Mouse (Mus musculus) spleen, adult 2 months (tissue): ENCODE data around the gene Mapk1ip1l. TPM values are rescaled to one million over a fixed set of nuclear protein-coding genes. Genes with fewer than 3 reads are reported as not detected.

Experiments
- DNase-seq, 2 experiments: peaks; one replicate each; pipeline versions ENCODE4 v3.0.0 to v3.0.0-alpha.2; 2012 to 2021; ENCODE audit warnings: low spot score in 2 of 2, low read depth in 1 of 2
- H3K27ac ChIP-seq: fragments of 200-500 bp; 2 replicates; pipeline ENCODE4 v1.5.1; 2012; ENCODE audit warnings: low read length, inconsistent platforms; ENCODE audit not compliant: insufficient read depth
- H3K27me3 ChIP-seq: fragments of 200-500 bp; 2 replicates; pipeline ENCODE4 v1.6.1; 2012; ENCODE audit warnings: mild to moderate bottlenecking, moderate library complexity, low read length, inconsistent platforms; ENCODE audit not compliant: control insufficient read depth, insufficient read depth
- H3K36me3 ChIP-seq: fragments of 200-500 bp; 2 replicates; pipeline ENCODE4 v1.6.1; 2012; ENCODE audit warnings: mild to moderate bottlenecking, low read length, inconsistent platforms; ENCODE audit not compliant: control insufficient read depth, insufficient read depth
- H3K4me1 ChIP-seq: fragments of 200-500 bp; 2 replicates; pipeline ENCODE4 v1.6.1; 2011; ENCODE audit warnings: inconsistent platforms; ENCODE audit not compliant: control insufficient read depth, insufficient read depth, insufficient read length
- H3K4me3 ChIP-seq: fragments of 200-500 bp; 2 replicates; pipeline ENCODE4 v1.5.1; 2011; ENCODE audit warnings: mild to moderate bottlenecking, inconsistent platforms; ENCODE audit not compliant: insufficient read depth, insufficient read length; ENCODE audit errors: extremely low read depth
- CTCF ChIP-seq: fragments of 200-500 bp; IDR thresholded peaks from 2 replicates; pipeline ENCODE4 v1.5.1; 2011; ENCODE audit warnings: mild to moderate bottlenecking, inconsistent platforms; ENCODE audit not compliant: insufficient read depth, insufficient read length, insufficient replicate concordance; ENCODE audit errors: extremely low read depth
- POLR2A ChIP-seq: fragments of 200-500 bp; IDR thresholded peaks from 2 replicates; pipeline ENCODE4 v1.6.1; 2011; ENCODE audit warnings: low read depth, low read length, inconsistent platforms
- WGBS: fragments of 180-500 bp; shearing (Covaris S2); methylation state at CpG from one replicate; pipeline ENCODE4 v1.1.7; 2018; 5-methylcytosine and 5-hydroxymethylcytosine counted together
- polyA plus RNA-seq: library from polyadenylated mRNA; depleted of rRNA; stranded (reverse); fragments of >200 nt; gene quantifications from 2 replicates; pipeline ENCODE4 v1.2.3, GENCODE M21; 2012

Mapk1ip1l gene
- polyA plus RNA-seq, 1 experiment = 40.4 TPM

DNA sequence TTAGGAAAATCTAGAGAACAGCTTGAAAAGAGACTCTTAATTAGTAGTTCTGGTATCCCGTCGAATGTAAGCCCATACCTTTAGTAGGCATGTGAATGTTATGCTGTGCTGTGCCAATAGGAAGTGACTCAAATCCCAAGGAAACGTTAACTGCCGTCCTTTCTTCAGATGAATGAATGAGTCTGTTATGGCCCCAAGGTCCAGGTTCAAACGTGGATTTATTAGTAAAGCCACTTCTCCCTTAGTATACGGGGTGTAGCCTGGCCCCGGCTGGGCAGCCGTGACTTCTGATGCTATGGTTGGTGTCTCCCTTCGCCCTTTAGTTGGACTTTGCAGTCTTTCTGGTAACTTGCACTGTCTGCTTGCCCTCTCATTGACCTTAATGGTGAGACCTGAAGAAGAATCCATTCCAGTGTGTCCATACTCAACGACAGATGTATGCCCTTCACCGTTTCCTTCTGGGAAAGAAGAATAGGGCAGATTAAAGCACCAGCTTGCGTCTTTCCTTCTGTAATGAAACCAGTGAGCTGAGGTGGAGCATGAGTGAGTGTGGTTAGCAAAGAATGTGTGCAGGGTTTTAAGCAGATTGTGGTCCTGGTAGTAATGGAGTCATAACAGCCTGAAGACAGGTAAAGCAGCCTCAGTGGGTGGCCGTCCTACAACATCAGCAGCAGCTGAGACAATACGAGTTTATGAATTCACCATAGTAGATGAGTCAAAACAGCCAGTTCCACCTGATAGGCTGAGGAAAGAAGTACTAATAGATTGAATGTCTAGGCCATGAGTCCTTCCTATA is 5.0 kb downstream of the Mapk1ip1l start:
- 82% methylated on average over 14 of the region's 14 CpGs for WGBS
- H3K27me3 ChIP-seq = no peaks in the 10 kb centered on the region
- H3K27ac ChIP-seq = no peak overlapping the region
- no peak for TF ChIP-seq POLR2A
- TF ChIP-seq CTCF = no peak
- DNase-seq = no peak
- H3K4me1 ChIP-seq = peaks cover 4% of the 10 kb centered on the region; the same call in 1 of the 2 replicates
- H3K36me3 ChIP-seq = peaks cover 2% of the 10 kb centered on the region; the same call in 1 of the 2 replicates
- H3K4me3 ChIP-seq = no peak overlapping the region

DNA sequence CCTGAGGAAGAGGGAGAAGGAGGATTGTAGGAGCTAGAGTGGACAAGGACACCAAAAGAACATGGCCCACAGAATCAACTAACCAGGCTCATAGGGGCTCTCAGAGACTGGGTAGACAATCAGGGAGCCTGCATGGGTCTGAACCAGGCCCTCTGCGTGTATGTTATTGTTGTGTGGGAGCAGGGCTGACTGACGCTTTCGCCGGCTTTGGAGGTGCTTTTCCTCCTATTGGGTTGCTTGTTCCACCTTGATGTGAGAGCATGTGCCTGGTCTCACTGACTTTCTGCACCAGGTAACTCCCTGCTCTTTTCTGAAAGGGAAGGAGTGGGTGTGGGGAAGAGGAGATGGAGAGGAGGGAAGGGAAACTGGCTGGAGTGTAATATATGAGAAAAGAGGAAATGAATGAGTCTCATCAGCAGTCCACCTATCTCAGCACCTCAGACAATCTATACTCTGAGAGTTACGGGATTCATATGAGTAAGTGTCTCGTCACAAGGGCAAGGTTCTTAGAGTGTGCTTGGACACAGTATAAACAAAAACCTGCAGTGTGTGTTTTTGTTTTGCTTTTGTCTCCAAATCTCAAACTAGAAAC is 6.8 kb downstream of the Mapk1ip1l start:
- no peak for DNase-seq
- H3K4me3 ChIP-seq = no peak overlapping the region
- H3K36me3 ChIP-seq = peaks cover 4% of the 10 kb centered on the region
- H3K4me1 ChIP-seq = peaks cover 4% of the 10 kb centered on the region; the same call in 1 of the 2 replicates
- 78% methylated on average over 6 of the region's 6 CpGs for WGBS
- no peak overlapping the region for H3K27ac ChIP-seq
- no peak for TF ChIP-seq CTCF
- no peak for TF ChIP-seq POLR2A
- no peaks in the 10 kb centered on the region for H3K27me3 ChIP-seq

DNA sequence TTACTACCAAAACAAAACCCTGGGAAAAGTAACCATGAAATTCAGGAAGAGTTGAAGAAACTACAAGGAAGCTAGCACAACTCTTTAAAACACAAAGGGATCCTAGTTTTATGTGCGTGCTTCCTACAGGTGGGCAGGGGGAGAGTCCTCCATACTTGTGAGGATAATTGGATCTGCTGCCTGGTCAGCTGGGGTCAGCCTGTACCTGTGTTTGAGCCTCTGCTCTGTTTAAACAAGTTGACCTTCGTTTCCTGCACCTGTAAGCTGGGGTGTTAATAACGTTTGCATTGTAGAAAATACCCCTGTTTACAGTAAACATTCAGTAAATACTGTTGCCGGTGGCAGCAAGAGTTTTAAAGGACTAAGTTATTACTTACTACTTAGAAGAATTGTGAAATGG is 7.9 kb downstream of the Mapk1ip1l start:
- WGBS = 80% methylated on average over 4 of the region's 4 CpGs
- no peak overlapping the region for H3K27ac ChIP-seq
- no peak overlapping the region for H3K4me3 ChIP-seq
- H3K36me3 ChIP-seq = peaks cover 12% of the 10 kb centered on the region
- peaks cover 3% of the 10 kb centered on the region; the same call in 1 of the 2 replicates for H3K4me1 ChIP-seq
- no peaks in the 10 kb centered on the region for H3K27me3 ChIP-seq
- DNase-seq = no peak
- TF ChIP-seq POLR2A (no peak), CTCF (no peak)

DNA sequence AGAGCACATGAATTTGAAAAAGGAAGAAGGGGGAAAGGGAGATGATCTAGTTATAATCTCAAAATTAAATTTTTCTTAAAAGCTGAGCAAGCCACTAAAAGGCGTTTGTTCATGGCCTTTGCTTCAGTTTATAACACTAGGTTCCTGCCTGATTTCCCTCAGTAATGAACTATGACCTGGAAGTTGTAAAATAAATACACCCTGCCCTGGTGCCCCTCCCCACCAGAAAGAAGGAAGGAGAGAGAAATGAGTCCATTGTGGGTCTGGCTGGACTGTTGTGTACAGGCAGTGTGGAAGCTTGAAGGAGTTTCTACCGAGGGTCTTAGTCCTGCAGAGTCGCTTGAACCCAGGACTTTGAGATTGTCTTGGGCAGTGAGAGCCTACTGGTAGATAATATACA is 9.6 kb downstream of the Mapk1ip1l start:
- Histone ChIP-seq H3K4me1 (peaks cover 3% of the 10 kb centered on the region; the same call in 1 of the 2 replicates), H3K4me3 (no peak overlapping the region), H3K36me3 (peaks cover 21% of the 10 kb centered on the region), H3K27me3 (no peaks in the 10 kb centered on the region), H3K27ac (no peak overlapping the region)
- 84% methylated on average over 3 of the region's 3 CpGs for WGBS
- no peak for DNase-seq
- no peak for TF ChIP-seq CTCF

DNA sequence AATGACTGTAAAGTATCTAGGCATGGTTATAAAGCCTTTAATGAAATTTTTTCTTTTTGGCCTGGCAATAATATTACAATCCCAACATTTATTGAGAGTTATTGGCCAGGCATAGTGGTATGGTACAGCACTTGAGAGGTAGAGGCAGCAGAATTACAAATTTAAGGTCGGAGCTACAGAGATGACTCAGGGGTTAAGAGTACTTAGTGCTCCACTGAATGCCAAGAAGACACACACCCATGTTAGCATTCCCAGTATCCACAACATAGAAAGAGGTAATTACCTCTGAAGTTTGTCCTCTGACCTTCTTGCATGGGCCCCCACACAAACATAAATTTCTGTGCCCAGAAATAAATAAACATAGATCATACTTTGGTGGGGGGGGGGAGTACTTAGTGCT is 11.0 kb downstream of the Mapk1ip1l start:
- WGBS = 97% methylated on average over 1 of the region's 1 CpGs
- peaks cover 3% of the 10 kb centered on the region; the same call in 1 of the 2 replicates for H3K4me1 ChIP-seq

DNA sequence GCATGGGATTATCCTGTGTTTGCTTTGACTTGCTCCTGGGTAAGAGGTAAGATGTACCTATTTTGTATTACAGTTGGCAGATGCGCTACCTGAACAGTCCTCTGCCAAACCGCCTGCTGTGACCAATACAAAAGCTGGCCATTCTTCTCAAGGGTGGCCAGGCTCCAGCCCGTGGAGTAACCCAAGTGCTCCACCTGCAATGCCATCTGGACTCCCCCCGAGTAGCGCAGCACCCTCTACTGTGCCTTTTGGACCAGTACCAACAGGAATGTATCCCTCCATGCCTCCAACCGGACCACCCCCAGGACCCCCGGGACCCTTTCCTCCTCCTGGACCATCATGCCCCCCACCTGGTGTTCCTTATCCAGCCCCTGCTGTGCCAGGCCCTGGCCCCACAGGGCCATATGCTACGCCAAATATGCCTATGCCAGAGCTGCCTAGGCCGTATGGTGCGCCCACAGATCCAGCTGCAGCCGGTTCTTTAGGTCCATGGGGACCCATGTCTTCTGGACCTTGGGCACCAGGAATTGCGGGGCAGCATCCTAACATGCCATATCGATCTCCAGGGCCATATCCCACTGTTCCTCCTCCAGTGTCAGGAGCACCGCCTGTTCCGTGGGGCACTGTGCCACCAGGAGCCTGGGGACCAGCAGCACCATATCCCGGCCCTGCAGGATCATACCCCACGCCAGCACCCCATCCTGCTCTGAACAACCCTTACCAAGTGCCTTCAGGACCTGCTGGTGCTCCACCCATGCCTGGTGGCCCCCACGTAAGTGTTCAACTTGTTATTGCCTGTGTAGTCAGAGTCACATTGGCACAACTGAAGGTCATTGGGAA is 12.5 kb downstream of the Mapk1ip1l start:
- Histone ChIP-seq H3K27me3 (no peaks in the 10 kb centered on the region), H3K4me3 (no peak overlapping the region), H3K27ac (no peak overlapping the region), H3K36me3 (peaks cover 30% of the 10 kb centered on the region), H3K4me1 (no peaks in the 10 kb centered on the region; the same call in 1 of the 2 replicates)
- DNase-seq = no peak
- TF ChIP-seq CTCF (no peak), POLR2A (no peak)
- whole genome bisulfite sequencing = 93% methylated on average over 18 of the region's 18 CpGs

More for the DNA sequence above, 11.0 kb downstream of the Mapk1ip1l start:
- no peaks in the 10 kb centered on the region for H3K27me3 ChIP-seq
- TF ChIP-seq POLR2A = no peak
- TF ChIP-seq CTCF = no peak
- no peak overlapping the region for H3K27ac ChIP-seq
- no peak overlapping the region for H3K4me3 ChIP-seq
- H3K36me3 ChIP-seq = peaks cover 25% of the 10 kb centered on the region
- no peak for DNase-seq
